Mouse (Mus musculus): ENCODE measurements around the gene Gm20388. TPM values are rescaled to one million over a fixed set of nuclear protein-coding genes. Genes with fewer than 3 reads are reported as not detected.

The Gm20388 gene
- polyA plus RNA-seq, 1 experiment from 2014 or later, result 12.4 TPM

GRCm38 (mm10) chr8:119960531-119961104 lies 50.0 kb downstream of the Gm20388 start:
- no peak overlapping the region for H3K9ac ChIP-seq (ENCODE audit: low read depth, low read length)
- no peak overlapping the region for H3K4me2 ChIP-seq (ENCODE audit: low read length)
- no peak overlapping the region; the same call in 1 of the 2 replicates for H3K27ac ChIP-seq (ENCODE audit: low read depth, low read length)
- no peaks in the 10 kb centered on the region for H3K27me3 ChIP-seq (replicated peaks; ENCODE audit: control insufficient read depth, insufficient read depth, low read length)
- peak; percentile 87 for ATAC-seq
- no peaks in the 10 kb centered on the region for H3K9me3 ChIP-seq (ENCODE audit: control insufficient read depth, low read length)
- no peak overlapping the region for H3K4me3 ChIP-seq (ENCODE audit: low read length)
- 35% methylated on average over 5 of the region's 5 CpGs for WGBS
- peaks cover 9% of the 10 kb centered on the region for H3K36me3 ChIP-seq (ENCODE audit: control insufficient read depth, insufficient read depth, low read length)
- no peaks in the 10 kb centered on the region for H3K4me1 ChIP-seq (ENCODE audit: control insufficient read depth, insufficient read depth, low read depth, low read length)

- Histone ChIP-seq H3K9me3 (ENCODE audit: control insufficient read depth, low read length) (no peaks in the 10 kb centered on the region), H3K9ac (ENCODE audit: low read depth, low read length) (no peak overlapping the region), H3K27ac (ENCODE audit: low read depth, low read length) (no peak overlapping the region), H3K36me3 (ENCODE audit: control insufficient read depth, insufficient read depth, low read length) (no peaks in the 10 kb centered on the region), H3K27me3 (replicated peaks; ENCODE audit: control insufficient read depth, insufficient read depth, low read length) (no peaks in the 10 kb centered on the region), H3K4me3 (ENCODE audit: low read length) (no peak overlapping the region), H3K4me1 (ENCODE audit: control insufficient read depth, insufficient read depth, low read depth, low read length) (no peaks in the 10 kb centered on the region), H3K4me2 (ENCODE audit: low read length) (no peak overlapping the region)
- ATAC-seq, result no peak
- 85% methylated on average over 4 of the region's 4 CpGs for WGBS
These were observed 54.2 kb downstream of the Gm20388 start for GRCm38 (mm10) chr8:119964859-119965258.

- no peak for ATAC-seq
- H3K36me3 ChIP-seq (ENCODE audit: control insufficient read depth, insufficient read depth, low read length), result no peaks in the 10 kb centered on the region
- H3K4me2 ChIP-seq (ENCODE audit: low read length), result no peak overlapping the region
- H3K4me3 ChIP-seq (ENCODE audit: low read length), result no peak overlapping the region
- H3K27ac ChIP-seq (ENCODE audit: low read depth, low read length), result no peak overlapping the region
- H3K27me3 ChIP-seq (replicated peaks; ENCODE audit: control insufficient read depth, insufficient read depth, low read length), result no peaks in the 10 kb centered on the region
- H3K9me3 ChIP-seq (ENCODE audit: control insufficient read depth, low read length), result no peaks in the 10 kb centered on the region
- no peak overlapping the region for H3K9ac ChIP-seq (ENCODE audit: low read depth, low read length)
- WGBS, result 85% methylated on average over 9 of the region's 9 CpGs
- no peaks in the 10 kb centered on the region for H3K4me1 ChIP-seq (ENCODE audit: control insufficient read depth, insufficient read depth, low read depth, low read length)
These were observed 56.8 kb downstream of the Gm20388 start for GRCm38 (mm10) chr8:119967435-119967834.

GRCm38 (mm10) chr8:119970169-119970568 lies 59.5 kb downstream of the Gm20388 start:
- Histone ChIP-seq H3K9ac (ENCODE audit: low read depth, low read length) (no peak overlapping the region), H3K9me3 (ENCODE audit: control insufficient read depth, low read length) (no peaks in the 10 kb centered on the region), H3K27ac (ENCODE audit: low read depth, low read length) (no peak overlapping the region), H3K4me2 (ENCODE audit: low read length) (no peak overlapping the region), H3K36me3 (ENCODE audit: control insufficient read depth, insufficient read depth, low read length) (no peaks in the 10 kb centered on the region), H3K27me3 (replicated peaks; ENCODE audit: control insufficient read depth, insufficient read depth, low read length) (no peaks in the 10 kb centered on the region), H3K4me1 (ENCODE audit: control insufficient read depth, insufficient read depth, low read depth, low read length) (no peaks in the 10 kb centered on the region), H3K4me3 (ENCODE audit: low read length) (no peak overlapping the region)
- 76% methylated on average over 9 of the region's 9 CpGs for WGBS
- no peak for ATAC-seq

GRCm38 (mm10) chr8:119972558-119972957 lies 61.9 kb downstream of the Gm20388 start:
- no peaks in the 10 kb centered on the region for H3K4me1 ChIP-seq (ENCODE audit: control insufficient read depth, insufficient read depth, low read depth, low read length)
- 78% methylated on average over 12 of the region's 12 CpGs for WGBS
- no peaks in the 10 kb centered on the region for H3K27me3 ChIP-seq (replicated peaks; ENCODE audit: control insufficient read depth, insufficient read depth, low read length)
- H3K4me3 ChIP-seq (ENCODE audit: low read length), result no peak overlapping the region
- no peaks in the 10 kb centered on the region for H3K9me3 ChIP-seq (ENCODE audit: control insufficient read depth, low read length)
- no peaks in the 10 kb centered on the region for H3K36me3 ChIP-seq (ENCODE audit: control insufficient read depth, insufficient read depth, low read length)
- no peak overlapping the region for H3K4me2 ChIP-seq (ENCODE audit: low read length)
- H3K27ac ChIP-seq (ENCODE audit: low read depth, low read length), result no peak overlapping the region
- no peak overlapping the region for H3K9ac ChIP-seq (ENCODE audit: low read depth, low read length)
- ATAC-seq, result no peak

GRCm38 (mm10) chr8:119978770-119979381 lies 68.2 kb downstream of the Gm20388 start:
- H3K4me3 ChIP-seq (ENCODE audit: low read length), result no peak overlapping the region
- 55% methylated on average over 11 of the region's 11 CpGs for WGBS
- no peak overlapping the region for H3K27ac ChIP-seq (ENCODE audit: low read depth, low read length)
- no peak for ATAC-seq
- no peaks in the 10 kb centered on the region for H3K9me3 ChIP-seq (ENCODE audit: control insufficient read depth, low read length)
- no peaks in the 10 kb centered on the region for H3K4me1 ChIP-seq (ENCODE audit: control insufficient read depth, insufficient read depth, low read depth, low read length)
- no peak overlapping the region for H3K9ac ChIP-seq (ENCODE audit: low read depth, low read length)
- no peaks in the 10 kb centered on the region for H3K27me3 ChIP-seq (replicated peaks; ENCODE audit: control insufficient read depth, insufficient read depth, low read length)
- no peaks in the 10 kb centered on the region for H3K36me3 ChIP-seq (ENCODE audit: control insufficient read depth, insufficient read depth, low read length)
- no peak overlapping the region for H3K4me2 ChIP-seq (ENCODE audit: low read length)

- 78% methylated on average over 4 of the region's 4 CpGs for WGBS
- ATAC-seq, result no peak
These were observed 70.6 kb downstream of the Gm20388 start for GRCm38 (mm10) chr8:119981253-119981652.

GRCm38 (mm10) chr8:119984085-119984484 lies 73.4 kb downstream of the Gm20388 start:
- no peaks in the 10 kb centered on the region for H3K27me3 ChIP-seq (replicated peaks; ENCODE audit: control insufficient read depth, insufficient read depth, low read length)
- H3K9me3 ChIP-seq (ENCODE audit: control insufficient read depth, low read length), result no peaks in the 10 kb centered on the region
- no peak overlapping the region for H3K27ac ChIP-seq (ENCODE audit: low read depth, low read length)
- H3K36me3 ChIP-seq (ENCODE audit: control insufficient read depth, insufficient read depth, low read length), result no peaks in the 10 kb centered on the region
- no peak overlapping the region for H3K9ac ChIP-seq (ENCODE audit: low read depth, low read length)
- no peaks in the 10 kb centered on the region for H3K4me1 ChIP-seq (ENCODE audit: control insufficient read depth, insufficient read depth, low read depth, low read length)
- H3K4me3 ChIP-seq (ENCODE audit: low read length), result no peak overlapping the region
- no peak for ATAC-seq
- H3K4me2 ChIP-seq (ENCODE audit: low read length), result no peak overlapping the region

More at GRCm38 (mm10) chr8:119981253-119981652, 70.6 kb downstream of the Gm20388 start:
- H3K4me3 ChIP-seq (ENCODE audit: low read length), result no peak overlapping the region
- no peaks in the 10 kb centered on the region for H3K27me3 ChIP-seq (replicated peaks; ENCODE audit: control insufficient read depth, insufficient read depth, low read length)
- H3K9ac ChIP-seq (ENCODE audit: low read depth, low read length), result no peak overlapping the region
- no peaks in the 10 kb centered on the region for H3K4me1 ChIP-seq (ENCODE audit: control insufficient read depth, insufficient read depth, low read depth, low read length)
- no peaks in the 10 kb centered on the region for H3K9me3 ChIP-seq (ENCODE audit: control insufficient read depth, low read length)
- no peak overlapping the region for H3K4me2 ChIP-seq (ENCODE audit: low read length)
- H3K36me3 ChIP-seq (ENCODE audit: control insufficient read depth, insufficient read depth, low read length), result no peaks in the 10 kb centered on the region
- no peak overlapping the region for H3K27ac ChIP-seq (ENCODE audit: low read depth, low read length)

GRCm38 (mm10) chr8:119986174-119986573 lies 75.5 kb downstream of the Gm20388 start:
- no peak for ATAC-seq
- Histone ChIP-seq H3K4me2 (ENCODE audit: low read length) (no peak overlapping the region), H3K27ac (ENCODE audit: low read depth, low read length) (no peak overlapping the region), H3K9ac (ENCODE audit: low read depth, low read length) (no peak overlapping the region), H3K9me3 (ENCODE audit: control insufficient read depth, low read length) (no peaks in the 10 kb centered on the region), H3K27me3 (replicated peaks; ENCODE audit: control insufficient read depth, insufficient read depth, low read length) (peaks cover under 1% of the 10 kb centered on the region; the same call in 1 of the 2 replicates), H3K4me1 (ENCODE audit: control insufficient read depth, insufficient read depth, low read depth, low read length) (no peaks in the 10 kb centered on the region), H3K4me3 (ENCODE audit: low read length) (no peak overlapping the region), H3K36me3 (ENCODE audit: control insufficient read depth, insufficient read depth, low read length) (no peaks in the 10 kb centered on the region)
- 75% methylated on average over 5 of the region's 5 CpGs for WGBS
